Mouse (Mus musculus) adrenal gland, adult 8-10 months (tissue): ENCODE data around the gene Rhov. TPM values are rescaled to one million over a fixed set of nuclear protein-coding genes. Genes with fewer than 3 reads are reported as not detected.
A peak's percentile ranks its signal among the peaks of the same experiment; 100 is the strongest.

Experiments used
- DNase-seq: peaks from one replicate; pipeline ENCODE4 v3.0.0; 2022
- total RNA-seq, 4 experiments: library from RNA; stranded (reverse); gene quantifications; 2 replicates each; pipeline ENCODE4 v1.2.4; 2022

The Rhov gene
- 1 to 10 TPM in 3 of 4 experiments, under 1 TPM in 1; 0.61 to 2.9 (median 2.1) TPM for total RNA-seq

DNA sequence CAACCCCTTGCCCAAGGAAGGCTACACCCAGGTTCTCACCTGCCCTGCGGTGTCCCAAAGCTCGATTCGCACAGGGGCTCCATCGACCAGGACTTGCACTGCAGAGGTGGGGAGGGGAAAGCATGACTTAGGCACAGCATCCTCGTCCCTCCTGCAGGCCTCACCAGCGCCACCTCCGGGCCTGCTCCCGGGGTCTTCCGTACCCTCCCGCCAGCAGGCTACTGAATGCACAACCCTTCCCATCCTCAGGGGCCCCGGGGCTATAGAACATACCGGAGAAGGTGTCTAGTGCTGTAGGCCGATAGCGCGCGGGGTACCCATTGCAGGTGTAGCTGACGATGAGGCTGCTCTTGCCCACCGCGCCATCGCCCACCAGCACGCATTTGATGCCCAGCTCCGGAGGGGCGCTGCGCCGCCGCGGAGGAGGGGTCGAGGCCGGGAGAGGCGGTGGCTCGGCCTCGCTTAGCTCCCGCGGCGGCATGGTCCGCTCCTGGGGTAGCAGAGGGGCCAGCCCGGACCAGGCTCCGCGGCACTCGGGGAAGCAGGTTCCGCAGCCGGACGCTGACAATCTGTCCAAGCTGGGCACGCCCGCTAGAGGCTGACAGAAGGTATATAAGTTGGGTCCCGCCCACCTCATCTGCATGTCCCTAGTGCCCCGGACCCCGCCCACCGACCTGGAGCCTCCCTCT is at the start of gene Rhov:
Gene Rhov, minus strand, starts transcription at position 630 of the 689 bp plus-strand sequence.
- DNase-seq = no peak

DNA sequence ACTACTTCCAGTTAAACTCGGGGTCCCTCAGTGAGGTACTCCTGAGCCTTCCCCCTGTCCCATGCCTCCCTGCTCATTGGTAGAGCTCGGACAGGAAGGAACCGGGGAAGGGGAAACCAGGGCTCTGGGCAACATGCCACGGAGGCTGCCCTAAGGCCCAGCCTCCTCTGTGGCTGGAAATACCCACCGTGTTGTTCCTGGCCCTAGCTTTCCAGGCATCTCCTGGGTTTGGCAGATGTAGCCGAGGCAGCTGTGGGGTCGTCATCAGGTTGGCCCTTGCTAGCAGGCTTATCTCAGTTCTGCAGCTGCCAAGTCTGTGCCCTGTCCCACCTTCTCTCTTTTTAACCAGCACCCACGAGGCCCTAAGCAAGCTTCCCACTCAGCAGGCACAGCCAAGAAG is 49.5 kb upstream of the Rhov start:
- no peak for DNase-seq

DNA sequence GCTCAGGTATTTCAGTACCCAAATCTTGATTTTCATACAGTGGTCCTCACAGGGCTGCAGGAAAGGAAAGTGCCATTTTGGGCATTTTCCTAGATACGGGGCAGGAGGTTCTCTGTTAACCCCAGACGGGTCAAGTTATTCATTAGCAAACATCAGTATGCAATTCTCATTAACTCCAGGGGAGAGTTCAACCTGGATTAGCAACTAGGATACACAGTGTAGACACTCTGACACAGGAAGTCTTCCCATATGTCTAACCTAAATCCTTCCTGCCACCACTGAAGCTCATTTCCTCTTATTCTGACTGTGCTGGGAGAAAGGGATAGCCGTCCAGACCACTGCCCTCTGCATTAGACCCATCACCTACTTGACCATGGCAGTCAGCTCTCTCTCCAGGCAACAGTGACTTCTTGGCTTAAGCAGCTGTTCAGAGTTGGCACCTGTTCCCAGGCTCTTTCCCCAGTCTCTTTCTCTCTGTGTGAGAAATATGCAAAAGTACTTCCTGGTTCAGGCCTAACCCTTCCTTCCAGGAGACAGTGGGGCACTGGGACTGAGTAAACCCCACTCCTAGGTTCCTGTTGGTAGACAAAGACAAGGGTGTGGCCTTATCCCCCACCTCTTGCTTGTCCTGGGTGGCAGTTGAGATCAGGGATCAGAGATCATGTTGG is 47.1 kb upstream of the Rhov start:
- DNase-seq = no peak

DNA sequence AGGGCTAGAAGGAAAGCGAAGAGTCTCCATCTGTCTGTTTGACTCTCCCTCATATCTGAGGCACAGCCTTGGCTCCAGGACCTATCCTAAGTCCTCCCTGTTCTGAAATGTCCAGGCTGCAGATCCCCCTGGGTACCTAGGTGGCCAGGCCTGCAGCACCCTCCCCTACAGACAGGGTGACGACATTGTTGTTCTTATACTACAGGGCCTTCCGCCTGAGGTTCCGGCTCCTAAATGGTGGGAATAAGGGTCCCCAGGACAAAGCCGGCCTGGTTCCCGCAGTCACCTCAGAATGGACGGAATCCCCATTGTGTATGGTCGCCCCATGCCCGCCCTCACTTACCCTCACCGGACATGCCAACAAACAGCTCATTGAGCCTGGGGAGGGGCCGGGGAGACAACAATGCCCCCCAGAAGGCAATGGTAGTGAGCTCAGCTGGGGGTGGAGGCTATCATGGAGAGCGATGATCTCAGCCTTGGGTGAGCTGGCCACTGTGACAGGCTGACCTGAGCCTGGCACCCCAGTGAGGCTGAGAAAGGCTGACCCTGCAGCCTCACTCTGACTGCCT is 43.8 kb upstream of the Rhov start:
- DNase-seq = no peak

DNA sequence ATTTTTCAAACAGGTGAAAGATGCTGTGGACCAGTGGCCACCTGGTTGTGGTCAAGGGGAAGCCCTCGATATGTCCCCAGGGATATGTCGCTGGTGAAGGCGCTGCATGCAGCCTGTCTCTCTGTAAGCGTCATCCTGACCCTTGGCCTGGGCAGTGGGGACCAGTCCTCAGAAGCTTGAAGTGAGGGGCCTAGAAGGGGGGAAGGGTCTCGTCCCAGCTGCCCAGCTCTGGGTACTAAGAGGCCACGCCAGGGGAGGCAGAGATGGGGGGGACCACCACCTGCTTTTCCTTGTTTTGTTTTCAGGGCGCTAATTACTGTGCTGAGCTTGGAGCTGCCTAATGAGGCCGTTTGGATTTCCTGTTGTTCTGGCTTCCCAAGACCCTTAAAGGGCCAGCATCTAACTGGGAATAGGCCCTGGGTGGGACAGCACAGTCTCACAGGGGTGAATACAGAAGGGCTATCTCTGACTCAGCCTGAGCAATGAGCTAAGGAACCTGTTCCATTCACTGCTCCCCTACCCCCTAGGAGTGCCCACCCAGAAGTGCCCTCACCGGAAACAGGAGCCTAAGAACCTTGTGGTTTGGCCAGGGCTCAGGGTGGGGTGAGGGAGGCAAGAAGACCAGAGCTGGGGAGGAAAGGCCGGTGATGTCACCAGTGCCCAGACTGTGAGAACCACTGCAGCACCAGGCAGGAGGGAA is 42.9 kb upstream of the Rhov start:
- DNase-seq = no peak

DNA sequence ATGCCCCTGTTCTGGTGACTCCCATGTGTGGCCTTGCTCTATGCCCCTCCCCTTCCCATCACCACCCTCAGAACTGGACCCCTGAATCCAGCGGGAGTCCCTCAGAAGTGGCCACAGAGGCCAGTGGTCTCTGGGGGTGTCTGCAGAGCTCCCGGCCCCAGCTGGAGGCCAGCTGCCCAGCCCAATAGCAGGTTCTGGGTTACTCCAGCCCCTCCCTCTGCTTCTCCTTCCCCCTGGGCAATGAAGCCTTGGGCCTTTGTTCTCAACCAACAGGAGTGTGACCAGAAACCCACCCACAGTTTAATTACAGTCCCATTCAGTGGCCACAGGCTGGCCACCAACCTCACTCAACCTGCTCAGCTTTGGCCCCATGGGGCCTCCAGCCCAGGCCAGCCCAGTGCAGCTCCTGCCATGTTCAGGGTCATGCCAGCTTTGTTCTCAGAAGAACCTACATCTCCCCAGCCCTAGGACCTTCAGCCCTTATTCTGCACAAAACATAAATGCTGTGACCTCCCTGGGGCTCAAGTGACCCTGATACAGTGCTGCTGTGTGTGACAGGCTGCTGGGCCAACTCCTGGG is 41.4 kb upstream of the Rhov start:
- no peak for DNase-seq

DNA sequence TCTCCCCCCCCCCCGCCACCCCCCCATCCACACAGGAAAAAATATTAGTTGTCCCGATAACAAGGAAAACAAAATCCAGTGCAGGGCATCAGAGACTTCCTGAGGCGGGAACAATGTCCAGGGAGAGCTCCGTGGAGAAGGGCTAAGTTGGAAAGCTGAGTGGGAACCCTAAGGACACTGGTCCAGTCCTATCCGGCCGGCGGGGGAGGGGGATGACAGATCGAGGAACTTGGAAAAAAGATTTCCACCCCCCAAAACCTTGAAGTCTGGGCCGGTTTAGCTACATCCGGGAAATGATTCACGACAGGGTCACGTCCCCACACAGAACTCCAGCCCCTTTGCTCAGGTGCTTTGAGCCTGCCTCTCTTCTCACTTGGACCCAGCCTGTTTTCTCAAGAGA is 40.5 kb upstream of the Rhov start:
- no peak for DNase-seq

DNA sequence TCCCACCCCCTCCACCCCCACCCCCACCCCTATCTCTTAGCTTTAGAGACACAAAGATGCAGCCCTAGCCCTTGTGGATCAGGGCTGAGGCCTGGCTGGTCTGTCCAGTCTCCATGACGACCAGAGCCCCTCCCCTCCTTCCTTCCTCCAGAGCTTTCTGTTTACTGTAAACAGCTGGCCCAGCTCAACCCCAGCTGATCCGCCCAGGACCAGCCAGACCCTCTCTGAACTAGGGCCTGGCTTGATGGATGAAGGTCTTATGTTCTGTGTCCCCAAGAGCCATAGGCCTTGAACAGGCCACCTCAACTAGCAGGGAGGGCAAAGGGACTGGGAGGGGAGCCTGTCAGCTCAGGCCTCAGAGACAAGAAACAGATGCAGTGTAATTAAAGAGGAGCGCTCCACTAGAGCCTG is 33.7 kb upstream of the Rhov start:
- no peak for DNase-seq

DNA sequence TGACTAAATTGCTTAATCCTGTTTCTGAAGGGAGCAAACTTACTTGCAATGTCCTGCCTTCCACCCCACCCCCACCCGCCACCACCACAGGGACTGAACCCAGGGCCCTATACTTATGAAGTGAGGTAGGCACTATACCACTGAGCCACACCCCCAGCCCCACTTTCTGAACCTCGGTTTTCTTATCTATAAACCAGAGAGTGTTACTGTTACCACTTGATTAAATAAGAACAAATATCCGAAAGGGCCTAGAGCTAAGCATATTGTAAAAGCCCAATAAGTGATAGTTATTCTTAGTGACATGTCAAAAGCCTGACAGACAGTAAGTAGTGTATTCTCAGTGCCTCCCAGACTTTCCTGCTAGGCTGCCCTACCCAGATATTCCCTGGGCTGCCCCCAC is 33.3 kb upstream of the Rhov start:
- DNase-seq = no peak

DNA sequence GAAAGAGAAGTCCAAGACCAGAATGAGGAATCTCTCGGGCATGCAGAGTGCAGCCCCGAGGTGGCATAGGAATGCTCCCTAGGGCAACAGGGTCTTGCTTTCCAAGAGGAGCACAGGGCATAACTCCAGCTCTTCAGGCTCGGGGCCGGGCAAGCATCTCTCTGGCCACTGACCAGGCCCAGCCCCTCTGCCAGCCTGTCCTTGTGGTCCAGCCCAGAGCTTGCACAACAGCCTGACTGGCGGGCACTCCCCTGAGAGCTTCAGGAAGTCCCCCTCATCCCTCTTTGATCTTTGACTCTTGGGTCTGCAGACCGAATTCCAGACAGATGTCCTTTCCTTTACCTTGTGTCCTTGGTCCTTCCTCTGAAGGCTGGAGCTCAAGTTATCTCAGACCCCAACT is 31.8 kb upstream of the Rhov start:
- peak; percentile 51 for DNase-seq

DNA sequence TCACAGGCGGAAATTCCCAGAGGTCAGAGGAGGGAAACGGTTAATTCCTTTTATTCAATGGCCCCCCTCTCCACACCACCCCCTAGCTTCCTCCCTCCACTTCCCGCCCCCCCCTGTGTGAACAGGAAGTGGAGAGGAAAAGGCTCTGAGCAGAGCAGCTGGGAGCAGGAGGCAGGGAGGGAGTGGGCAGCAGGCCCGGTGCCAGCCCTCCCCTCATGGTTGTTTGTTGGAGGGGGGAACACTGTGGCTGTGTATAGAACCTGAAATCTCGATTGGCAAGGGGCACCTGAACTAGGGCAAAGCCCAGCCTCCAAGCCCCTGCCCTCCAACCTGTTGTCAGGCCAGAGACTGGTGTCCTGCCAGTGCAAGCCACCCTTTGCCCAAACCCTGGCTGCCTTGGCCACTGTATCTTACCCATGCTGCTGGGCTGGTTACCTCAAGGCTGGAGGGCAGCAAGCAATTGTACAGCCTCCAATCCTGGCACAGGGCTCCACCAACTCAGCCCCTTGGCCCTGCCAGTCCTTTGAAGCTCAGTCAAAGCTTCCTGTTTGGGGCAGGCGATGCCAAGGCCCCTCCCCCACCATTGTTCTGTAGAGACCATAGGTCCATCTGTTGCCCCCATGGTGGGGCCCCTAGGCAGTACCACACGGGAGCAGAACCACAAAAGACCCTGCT is 29.9 kb upstream of the Rhov start:
- peak; percentile 52 for DNase-seq

DNA sequence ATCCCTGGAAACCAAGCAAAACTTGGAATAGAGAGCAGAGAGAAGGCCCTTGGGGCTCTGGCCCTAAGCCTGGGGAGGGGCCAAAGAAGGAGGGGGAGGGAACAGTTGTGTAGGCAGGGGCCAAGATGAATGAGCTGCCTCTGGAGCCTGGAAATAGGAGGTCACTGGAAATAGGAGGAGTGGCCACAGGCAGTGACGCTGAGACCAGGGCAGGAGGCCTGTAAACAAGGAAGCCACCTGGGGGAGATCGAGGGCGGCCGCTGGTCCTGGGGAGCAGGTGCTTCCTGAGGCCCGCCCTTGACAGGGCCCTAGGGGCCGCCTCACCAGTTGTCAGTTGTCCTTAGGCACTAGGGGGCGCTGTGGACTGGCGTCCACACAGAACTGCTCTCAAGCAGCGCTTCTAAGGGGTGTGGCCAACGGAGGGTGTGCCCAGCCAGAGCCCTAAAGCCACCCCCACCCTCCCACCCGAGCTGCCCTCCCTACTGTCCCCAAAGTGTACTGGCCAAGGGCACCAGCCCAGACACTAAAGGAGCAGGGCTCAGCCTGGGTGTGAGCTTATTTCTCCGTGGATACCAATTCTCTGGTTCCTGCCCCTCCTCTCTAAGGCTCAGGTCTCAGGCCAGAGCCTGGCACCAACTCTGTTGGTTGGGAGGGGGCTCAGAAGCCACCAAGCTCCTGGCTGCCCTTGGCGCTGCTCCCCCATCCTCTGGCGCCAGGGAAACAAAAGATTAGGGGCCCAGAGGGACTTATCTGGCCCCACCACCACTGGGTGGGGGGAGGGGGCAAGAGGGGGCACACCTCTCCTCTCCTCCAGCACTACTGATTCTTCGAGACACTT is 29.1 kb upstream of the Rhov start:
- peak; percentile 76 for DNase-seq

DNA sequence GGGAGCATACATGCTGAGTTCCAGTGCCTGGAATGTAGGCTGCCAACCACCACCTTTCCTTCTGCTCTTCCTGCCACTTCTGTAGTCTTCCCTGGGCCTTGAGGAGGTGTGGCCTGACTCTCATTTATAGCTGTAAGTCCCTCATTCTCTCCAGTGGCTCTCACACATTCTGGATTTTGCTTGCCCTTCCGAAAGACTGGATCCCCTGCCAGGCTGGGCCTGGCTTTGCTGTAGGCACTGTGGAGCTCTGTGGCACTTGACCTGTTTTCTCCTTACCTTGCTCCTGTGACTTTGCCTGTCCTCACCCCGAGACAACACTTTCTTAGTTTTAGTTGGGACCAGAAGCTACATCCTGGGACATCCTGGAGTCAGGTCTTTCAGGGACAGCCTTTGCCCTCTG is 27.8 kb upstream of the Rhov start:
- no peak for DNase-seq

DNA sequence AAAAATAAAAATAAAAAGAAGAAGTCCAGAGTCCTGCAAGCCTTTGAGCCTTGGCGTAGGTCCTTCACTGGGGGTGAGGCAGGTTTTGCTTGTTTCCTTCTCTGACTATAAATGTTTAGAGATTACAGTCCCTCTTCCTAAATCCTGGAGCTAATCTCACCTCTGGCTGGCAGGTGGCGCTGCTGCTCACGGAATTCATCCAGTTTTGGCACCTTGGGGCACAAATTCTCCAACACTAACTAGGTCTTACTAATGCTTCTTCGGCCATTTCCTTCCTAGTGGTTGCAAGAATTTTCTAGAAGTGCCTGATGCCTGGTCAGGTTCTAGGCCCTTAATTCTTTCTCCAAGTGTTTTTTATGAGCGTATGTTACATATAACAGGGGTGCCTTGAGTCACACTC is 27.3 kb upstream of the Rhov start:
- no peak for DNase-seq

DNA sequence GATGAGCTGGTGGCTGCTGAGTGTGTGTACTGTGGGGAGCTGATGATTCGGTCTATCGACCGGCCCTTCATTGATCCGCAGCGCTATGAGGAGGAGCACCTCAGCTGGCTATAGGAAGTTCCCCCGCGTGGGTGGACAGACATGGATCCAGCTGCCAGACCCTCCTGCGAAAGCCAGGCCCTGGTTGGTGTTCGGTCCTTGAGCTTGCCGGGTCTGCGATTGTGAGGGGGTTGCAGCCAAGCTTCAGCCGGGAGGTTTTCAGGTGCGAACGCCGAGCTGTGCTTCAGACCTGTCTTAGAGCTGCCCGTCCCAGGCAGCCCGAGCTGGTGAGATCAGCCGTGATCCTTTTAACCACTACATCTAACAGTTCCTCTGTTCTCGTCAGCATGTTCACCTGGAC is 26.4 kb upstream of the Rhov start:
- DNase-seq = no peak

DNA sequence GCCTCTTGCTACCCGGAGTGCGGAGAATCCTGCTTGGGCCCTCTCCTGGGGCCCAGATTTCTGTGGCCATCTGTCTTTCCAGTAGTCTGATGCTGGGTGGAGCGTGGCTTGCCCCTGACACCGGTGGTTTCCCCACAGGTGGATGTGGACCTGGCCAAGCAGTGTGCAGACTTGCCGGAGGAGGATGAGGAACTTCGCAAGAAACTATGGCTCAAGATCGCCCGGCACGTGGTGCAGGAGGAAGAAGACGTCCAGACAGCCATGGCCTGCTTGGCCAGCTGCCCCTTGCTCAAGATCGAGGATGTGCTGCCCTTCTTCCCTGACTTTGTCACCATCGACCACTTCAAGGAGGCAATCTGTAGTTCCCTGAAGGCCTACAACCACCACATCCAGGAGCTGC is 25.7 kb upstream of the Rhov start:
- no peak for DNase-seq

DNA sequence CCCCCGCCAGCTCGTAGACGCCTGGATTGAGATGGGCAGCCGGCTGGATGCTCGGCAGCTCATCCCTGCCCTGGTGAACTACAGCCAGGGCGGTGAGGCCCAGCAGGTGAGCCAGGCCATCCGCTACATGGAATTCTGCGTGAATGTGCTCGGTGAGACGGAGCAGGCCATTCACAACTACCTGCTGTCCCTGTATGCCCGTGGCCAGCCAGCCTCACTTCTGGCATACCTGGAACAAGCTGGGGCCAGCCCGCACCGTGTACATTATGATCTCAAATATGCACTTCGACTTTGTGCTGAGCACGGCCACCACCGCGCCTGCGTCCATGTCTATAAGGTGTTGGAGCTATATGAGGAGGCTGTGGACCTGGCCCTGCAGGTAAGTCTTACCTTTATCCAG is 23.3 kb upstream of the Rhov start:
- no peak for DNase-seq

DNA sequence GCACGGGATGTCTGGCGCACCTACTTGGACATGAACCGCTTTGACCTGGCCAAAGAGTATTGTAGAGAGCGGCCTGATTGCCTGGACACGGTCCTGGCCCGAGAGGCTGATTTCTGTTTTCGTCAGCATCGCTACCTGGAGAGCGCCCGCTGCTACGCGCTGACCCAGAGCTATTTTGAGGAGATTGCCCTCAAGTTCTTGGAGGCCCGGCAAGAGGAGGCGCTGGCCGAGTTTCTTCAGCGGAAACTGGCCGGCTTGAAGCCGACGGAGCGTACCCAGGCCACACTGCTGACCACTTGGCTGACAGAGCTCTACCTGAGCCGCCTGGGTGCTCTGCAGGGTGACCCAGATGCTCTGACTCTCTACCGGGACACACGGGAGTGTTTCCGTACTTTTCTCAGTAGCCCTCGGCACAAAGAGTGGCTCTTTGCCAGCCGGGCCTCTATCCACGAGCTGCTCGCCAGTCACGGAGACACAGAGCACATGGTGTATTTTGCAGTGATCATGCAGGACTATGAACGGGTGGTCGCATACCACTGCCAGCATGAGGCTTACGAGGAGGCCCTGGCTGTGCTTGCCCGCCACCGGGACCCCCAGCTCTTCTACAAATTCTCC is 22.8 kb upstream of the Rhov start:
- no peak for DNase-seq

DNA sequence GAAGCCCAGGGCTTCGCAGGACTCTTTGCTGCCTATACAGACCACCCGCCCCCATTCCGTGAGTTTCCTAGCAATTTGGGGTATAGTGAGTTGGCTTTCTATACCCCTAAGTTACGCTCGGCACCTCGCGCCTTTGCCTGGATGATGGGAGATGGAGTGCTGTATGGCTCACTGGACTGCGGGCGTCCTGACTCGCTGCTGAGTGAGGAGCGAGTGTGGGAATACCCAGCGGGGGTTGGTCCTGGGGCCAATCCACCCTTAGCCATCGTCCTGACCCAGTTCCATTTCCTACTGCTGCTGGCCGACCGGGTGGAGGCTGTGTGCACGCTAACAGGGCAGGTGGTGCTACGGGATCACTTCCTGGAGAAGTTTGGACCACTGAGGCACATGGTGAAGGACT is 22.2 kb upstream of the Rhov start:
- no peak for DNase-seq

DNA sequence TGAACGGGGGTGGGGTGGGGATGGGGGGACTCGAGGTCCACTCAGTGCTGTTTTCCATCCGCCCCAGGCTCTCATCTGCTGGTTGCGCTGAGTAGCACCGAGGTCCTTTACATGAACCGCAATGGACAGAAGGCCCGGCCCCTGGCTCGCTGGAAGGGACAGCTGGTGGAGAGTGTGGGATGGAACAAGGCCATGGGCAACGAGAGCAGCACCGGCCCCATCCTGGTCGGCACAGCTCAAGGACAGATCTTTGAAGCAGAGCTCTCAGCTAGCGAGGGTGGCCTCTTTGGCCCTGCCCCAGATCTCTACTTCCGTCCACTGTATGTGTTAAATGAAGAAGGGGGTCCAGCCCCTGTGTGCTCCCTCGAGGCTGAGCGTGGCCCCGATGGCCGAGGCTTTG is 21.8 kb upstream of the Rhov start:
- no peak for DNase-seq

DNA sequence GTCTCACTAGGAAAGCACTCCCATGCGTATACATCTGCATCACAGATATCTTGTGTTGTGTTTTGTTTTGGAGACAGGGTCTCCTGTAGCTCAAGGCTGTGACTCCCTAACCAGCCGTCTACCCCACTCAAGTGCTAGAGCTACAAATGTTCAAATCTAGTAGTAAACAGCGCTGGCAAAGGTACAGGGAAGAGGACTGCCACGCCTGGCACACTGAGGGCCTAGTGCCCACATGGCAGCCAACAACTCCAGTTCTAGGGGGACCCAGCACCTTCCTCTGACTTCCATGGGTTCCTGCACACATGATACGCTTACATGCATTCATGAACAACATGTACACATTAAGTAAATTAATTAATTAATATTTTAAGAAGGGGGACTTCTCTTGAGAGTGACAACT is 21.2 kb upstream of the Rhov start:
- no peak for DNase-seq
